ENCODE assay signal across 15 mouse cellular contexts in the genomic region with DNA sequence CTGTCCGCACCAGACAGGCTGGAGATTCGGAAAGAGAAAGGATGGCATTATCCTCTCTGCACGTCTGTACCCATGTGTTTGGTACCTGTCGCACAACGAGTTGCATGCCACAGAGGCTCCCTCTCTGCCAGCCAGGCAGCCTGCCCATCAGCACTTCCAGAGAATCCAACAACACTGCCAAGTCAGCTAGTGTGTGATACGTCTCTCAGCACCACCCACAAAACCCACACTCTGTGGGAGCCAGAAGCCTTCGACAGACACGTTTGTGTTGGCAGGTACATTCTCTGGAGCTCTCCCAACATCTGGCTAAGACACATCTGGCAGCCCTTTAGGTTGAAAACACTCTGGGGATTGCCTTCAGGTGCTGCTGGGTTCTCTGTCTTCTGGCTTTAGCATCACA. TPM values are rescaled to one million over a fixed set of nuclear protein-coding genes. Genes with fewer than 3 reads are reported as not detected.
DNase-seq lines count a peak whose midpoint lies in the region; ATAC-seq and TF ChIP-seq lines count a peak whose summit lies in the region.
"Had no signal": no experiment of that assay in that cellular context is flagged by ENCODE, and none has a peak within 500 bp of the region (broad histone marks: within the 10 kb centered on the region; RNA-seq: fewer than 3 reads in every experiment).

No protein-coding gene starts in this region.

- DNase-seq in embryonic facial prominence, embryonic 14.5 days (ENCODE audit: low spot score), result no peak
- no peak for DNase-seq in embryonic facial prominence, embryonic 10.5 days (ENCODE audit: low spot score)
- DNase-seq in left cerebral cortex, adult 2 months (ENCODE audit: extremely low spot score in 1 of 2, low spot score in 2 of 2), result peak; percentile 24 to 25
- no peak for DNase-seq in left cerebral cortex, adult 11 months (ENCODE audit: low spot score)
- DNase-seq in layer of hippocampus, postnatal 14 days (ENCODE audit: low spot score in 2 of 2), result peak; percentile 35 to 67
- peak; percentile 13 for DNase-seq in right cerebral cortex, postnatal 4 days
- DNase-seq in ovary, postnatal 14 days (ENCODE audit: low spot score), result no peak
- DNase-seq in lung, adult 2 months, result no peak
- DNase-seq: cerebellum, adult 18-20 months; gastrocnemius, adult 2 months; lung, embryonic 14.5 days; thymus, postnatal 36 days had no signal

- no peaks in the 10 kb centered on the region for H3K36me3 ChIP-seq in embryonic facial prominence, embryonic 14.5 days (ENCODE audit: control insufficient read depth, insufficient read depth, low read length)
- no peaks in the 10 kb centered on the region for H3K36me3 ChIP-seq in embryonic facial prominence, embryonic 10.5 days (replicated peaks)
- H3K36me3 ChIP-seq: heart, embryonic 15.5 days had no signal

- H3K27me3 ChIP-seq in embryonic facial prominence, embryonic 14.5 days (replicated peaks; ENCODE audit: control insufficient read depth, insufficient read depth, low read length), result no peaks in the 10 kb centered on the region
- H3K27me3 ChIP-seq in embryonic facial prominence, embryonic 10.5 days (replicated peaks; ENCODE audit: low read depth, poor library complexity, severe bottlenecking), result no peaks in the 10 kb centered on the region
- H3K27me3 ChIP-seq: heart, embryonic 15.5 days had no signal

- no peak overlapping the region for H3K4me2 ChIP-seq in embryonic facial prominence, embryonic 14.5 days (ENCODE audit: low read depth, low read length)
- H3K4me2 ChIP-seq: heart, embryonic 15.5 days; lung, embryonic 14.5 days; midbrain, embryonic 11.5 days had no signal

- no peak overlapping the region for H3K27ac ChIP-seq in embryonic facial prominence, embryonic 14.5 days (replicated peaks; ENCODE audit: low read depth, low read length)
- no peak overlapping the region for H3K27ac ChIP-seq in embryonic facial prominence, embryonic 10.5 days (replicated peaks)
- no peak overlapping the region for H3K27ac ChIP-seq in left cerebral cortex, adult 2 months
- H3K27ac ChIP-seq: gastrocnemius, adult 2 months; heart, embryonic 15.5 days; hindbrain, postnatal 0 days had no signal

- TF ChIP-seq POLR2A in lung, adult 2 months (IDR thresholded peaks at IDR 0.05; ENCODE audit: borderline replicate concordance, extremely low read depth, low read depth, low read length), result no peak

- H3K9ac ChIP-seq in embryonic facial prominence, embryonic 14.5 days (ENCODE audit: low read depth, low read length), result no peak overlapping the region
- H3K9ac ChIP-seq: heart, embryonic 15.5 days; lung, embryonic 14.5 days had no signal

- H3K4me3 ChIP-seq in embryonic facial prominence, embryonic 14.5 days (ENCODE audit: low read depth, low read length), result no peak overlapping the region
- no peak overlapping the region for H3K4me3 ChIP-seq in embryonic facial prominence, embryonic 10.5 days
- H3K4me3 ChIP-seq in left cerebral cortex, adult 2 months, result no peak overlapping the region
- no peak overlapping the region for H3K4me3 ChIP-seq in lung, adult 2 months (replicated peaks; ENCODE audit: extremely low read depth, low read depth, low read length)
- H3K4me3 ChIP-seq: gastrocnemius, adult 2 months; heart, embryonic 15.5 days had no signal

- no peaks in the 10 kb centered on the region for H3K9me3 ChIP-seq in embryonic facial prominence, embryonic 14.5 days (ENCODE audit: control insufficient read depth, low read length)
- H3K9me3 ChIP-seq in embryonic facial prominence, embryonic 10.5 days, result no peaks in the 10 kb centered on the region
- H3K9me3 ChIP-seq: heart, embryonic 15.5 days had no signal

- TF ChIP-seq CTCF in left cerebral cortex, adult 2 months (IDR thresholded peaks at IDR 0.05), result no peak
- TF ChIP-seq CTCF in lung, adult 2 months (IDR thresholded peaks at IDR 0.05; ENCODE audit: insufficient read depth, low read length), result no peak

- intact Hi-C loops in left cerebral cortex, adult 2 months (cut with DNase I), result no loop called here

- ATAC-seq in embryonic facial prominence, embryonic 14.5 days (ENCODE audit: low read depth), result 0 out of 2 replicates have a peak, but pooled peaks have one; percentile 26
- ATAC-seq: hindbrain, postnatal 0 days had no signal

- 57% methylated on average over 8 of the region's 8 CpGs for WGBS in embryonic facial prominence, embryonic 14.5 days
- 80% methylated on average over 8 of the region's 8 CpGs for WGBS in embryonic facial prominence, embryonic 10.5 days
- WGBS in lung, adult 2 months, result 69% methylated on average over 8 of the region's 8 CpGs

- H3K4me1 ChIP-seq in embryonic facial prominence, embryonic 14.5 days (ENCODE audit: control insufficient read depth, insufficient read depth, low read length), result no peaks in the 10 kb centered on the region
- peaks cover 3% of the 10 kb centered on the region; the same call in 1 of the 2 replicates for H3K4me1 ChIP-seq in embryonic facial prominence, embryonic 10.5 days
- no peaks in the 10 kb centered on the region for H3K4me1 ChIP-seq in lung, adult 2 months (ENCODE audit: control insufficient read depth, insufficient read depth, low read length)
- H3K4me1 ChIP-seq: heart, embryonic 15.5 days had no signal

RNA-seq across cellular contexts. Expression of gene Itih5, which starts 6.2 kb away (rescaled TPM):
- 21.5 and 22.5 TPM in 2 replicates for polyA plus RNA-seq in embryonic facial prominence, embryonic 14.5 days (2014; fragmentation: Nextera tagmentation; extraction: Ambion mirVana)
- 3.7 and 4.4 TPM in 2 replicates for polyA plus RNA-seq in embryonic facial prominence, embryonic 10.5 days (2016; fragmentation: Nextera tagmentation; extraction: Ambion mirVana)
- total RNA-seq in left cerebral cortex, adult 2 months (2021), result 10 to 100 TPM; 11.6 to 13.0 TPM
- total RNA-seq in layer of hippocampus, postnatal 14 days (2021), result 10 to 100 TPM; 17.9 to 21.0 TPM
- 3.4 and 4.8 TPM in 2 replicates for polyA plus RNA-seq in lung, adult 2 months (2012; rRNA removed)

RNA-seq across cellular contexts. Expression of gene Itih2, which starts 16.0 kb away (rescaled TPM):
- 3.6 and 3.8 TPM in 2 replicates for polyA plus RNA-seq in embryonic facial prominence, embryonic 14.5 days (2014; fragmentation: Nextera tagmentation; extraction: Ambion mirVana)
- polyA plus RNA-seq in embryonic facial prominence, embryonic 10.5 days (2016; fragmentation: Nextera tagmentation; extraction: Ambion mirVana), result 0.06 and 0.15 TPM in 2 replicates
- 1 to 10 TPM; 1.6 to 3.4 TPM for total RNA-seq in left cerebral cortex, adult 2 months (2021)
- total RNA-seq in layer of hippocampus, postnatal 14 days (2021), result 1 to 10 TPM; 1.1 to 2.3 TPM
- 1.4 and 2.6 TPM in 2 replicates for polyA plus RNA-seq in lung, adult 2 months (2012; rRNA removed)

Comparison
In these comparisons a context has a peak if more than half of its experiments do, and no peak if none do; other contexts are left out.
1. DNase-seq: peak in left cerebral cortex, adult 2 months (2 of 2), layer of hippocampus, postnatal 14 days (2 of 2) and right cerebral cortex, postnatal 4 days (single experiment); none in embryonic facial prominence, embryonic 14.5 days (single experiment), embryonic facial prominence, embryonic 10.5 days (single experiment), left cerebral cortex, adult 11 months (single experiment), ovary, postnatal 14 days (single experiment) and lung, adult 2 months (single experiment).